Mouse (Mus musculus): ENCODE measurements around the gene Nuak2.
A peak's percentile ranks its signal among the peaks of the same experiment; 100 is the strongest.

Gene Nuak2

DNA sequence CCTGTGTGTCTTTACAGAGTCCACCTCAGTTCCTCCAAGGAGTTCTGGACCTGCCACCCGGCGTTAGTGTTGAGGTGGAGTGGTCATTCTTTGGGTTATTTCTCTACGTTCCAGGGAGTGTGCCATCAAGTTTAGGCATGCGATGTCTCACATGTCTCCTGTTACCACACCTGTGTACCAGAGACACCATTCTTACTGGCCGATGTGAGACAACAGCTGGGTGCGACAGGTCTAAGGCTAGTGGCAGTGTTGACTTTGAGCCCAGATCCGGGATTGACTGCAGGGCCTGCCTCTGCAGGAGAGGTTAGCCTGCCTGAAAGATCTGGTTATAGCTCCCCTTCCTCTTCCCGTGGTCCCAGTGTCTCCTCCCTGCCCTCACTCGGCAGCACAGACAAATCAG, 38.3 kb downstream of the Nuak2 start:
- no peak for DNase-seq (ENCODE audit: low read depth)

DNA sequence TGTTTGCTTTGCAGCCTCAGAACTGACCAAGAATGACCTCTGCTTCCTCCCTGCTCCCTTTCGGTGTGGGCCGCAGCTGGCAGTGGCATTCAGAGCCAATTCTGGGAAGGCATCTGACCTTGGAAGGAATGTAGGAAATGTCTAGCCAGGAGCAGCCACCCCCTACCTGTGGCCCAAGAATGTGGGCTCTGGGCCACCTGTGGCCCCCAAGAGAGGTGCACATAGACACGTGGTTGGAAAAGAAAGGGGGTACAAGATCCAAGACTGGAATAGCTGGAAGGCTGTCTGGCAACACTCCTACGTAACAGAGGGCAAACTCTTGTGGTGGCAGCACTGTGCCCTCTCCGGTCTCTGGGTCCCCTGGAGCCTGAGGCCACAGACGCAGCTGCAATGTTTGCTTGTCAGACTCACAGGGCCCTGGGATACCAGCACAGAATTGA, 39.3 kb downstream of the Nuak2 start:
- no peak for DNase-seq (ENCODE audit: low read depth)

DNA sequence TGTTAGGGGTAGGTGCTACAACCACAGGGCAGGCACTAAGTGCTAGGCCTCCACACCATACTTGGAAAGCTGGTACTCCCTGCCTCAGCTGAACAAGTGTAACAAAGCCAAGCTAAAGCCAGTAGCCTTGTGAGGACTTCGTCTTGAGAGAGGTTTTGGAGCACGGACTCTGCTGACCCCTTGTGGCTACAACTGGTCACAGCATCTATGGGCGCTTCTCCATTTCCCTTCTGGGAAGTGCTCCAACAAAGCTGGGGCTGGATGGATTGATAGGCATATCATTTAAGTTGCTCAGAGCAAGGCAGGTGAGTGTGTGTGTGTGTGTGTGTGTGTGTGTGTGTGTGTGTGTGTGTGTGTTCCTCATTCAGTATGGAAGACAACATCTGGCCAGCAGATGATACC, 39.9 kb downstream of the Nuak2 start:
- peak; percentile 76 for DNase-seq (ENCODE audit: low read depth)

DNA sequence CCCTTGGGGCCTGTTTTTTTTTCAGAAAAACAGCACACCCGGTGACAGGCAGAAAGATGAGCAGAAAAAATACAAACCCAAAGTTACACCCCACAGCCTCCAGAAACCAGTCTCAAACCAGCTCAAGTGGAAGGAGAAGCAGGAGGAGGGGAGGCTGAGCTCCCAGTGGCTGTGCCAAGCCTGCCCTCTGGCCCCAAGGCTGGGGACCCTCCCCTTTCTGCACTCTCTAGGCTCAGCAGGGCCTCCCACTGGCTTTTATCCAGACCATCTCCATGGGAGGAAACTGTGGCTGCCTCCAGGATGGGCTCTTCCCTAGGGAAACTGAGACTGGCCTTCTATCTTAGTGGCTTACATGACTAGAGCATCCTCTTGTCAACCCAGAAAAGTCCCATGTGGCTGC, 40.9 kb downstream of the Nuak2 start:
- no peak for DNase-seq (ENCODE audit: low read depth)

DNA sequence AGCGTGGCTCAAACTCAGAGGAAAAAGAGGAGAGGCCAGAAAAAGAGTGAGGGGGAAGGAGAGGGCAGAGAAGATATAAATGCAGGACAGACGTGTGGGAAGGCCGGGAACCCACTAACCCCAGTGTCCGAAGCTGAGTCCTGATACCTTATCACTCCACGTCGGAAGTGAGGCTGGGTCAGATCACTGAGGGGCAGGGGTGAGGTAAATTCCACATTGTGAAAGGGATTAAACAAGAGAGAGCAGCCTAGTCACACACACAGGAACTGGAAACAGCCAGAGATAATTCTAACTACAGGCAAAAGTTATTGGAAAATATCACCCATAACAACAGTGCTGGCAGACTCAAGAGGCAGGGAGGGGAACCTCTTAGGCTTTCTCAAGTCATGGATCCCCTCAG, 46.0 kb downstream of the Nuak2 start:
- DNase-seq (ENCODE audit: low read depth), result no peak

DNA sequence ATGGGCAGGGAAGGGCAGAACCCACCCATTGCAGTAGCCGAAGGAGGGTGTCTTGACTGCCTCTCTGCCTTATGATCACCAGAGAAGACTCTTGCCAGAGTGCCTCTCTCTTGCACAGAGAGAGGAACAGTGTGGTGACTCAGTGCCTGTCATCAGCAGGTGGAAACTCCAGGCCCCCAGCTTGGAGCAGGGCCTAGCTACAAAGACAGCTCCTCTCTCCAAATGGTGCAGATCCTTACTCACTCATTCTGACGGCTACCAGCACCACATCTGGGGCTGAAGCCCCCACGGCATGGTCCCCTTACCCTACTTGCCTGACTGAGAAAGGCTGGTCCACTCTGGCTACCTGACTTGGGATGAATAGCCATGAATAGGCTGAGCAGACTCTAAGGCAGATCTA, 48.5 kb downstream of the Nuak2 start:
- no peak for DNase-seq (ENCODE audit: low read depth)

DNA sequence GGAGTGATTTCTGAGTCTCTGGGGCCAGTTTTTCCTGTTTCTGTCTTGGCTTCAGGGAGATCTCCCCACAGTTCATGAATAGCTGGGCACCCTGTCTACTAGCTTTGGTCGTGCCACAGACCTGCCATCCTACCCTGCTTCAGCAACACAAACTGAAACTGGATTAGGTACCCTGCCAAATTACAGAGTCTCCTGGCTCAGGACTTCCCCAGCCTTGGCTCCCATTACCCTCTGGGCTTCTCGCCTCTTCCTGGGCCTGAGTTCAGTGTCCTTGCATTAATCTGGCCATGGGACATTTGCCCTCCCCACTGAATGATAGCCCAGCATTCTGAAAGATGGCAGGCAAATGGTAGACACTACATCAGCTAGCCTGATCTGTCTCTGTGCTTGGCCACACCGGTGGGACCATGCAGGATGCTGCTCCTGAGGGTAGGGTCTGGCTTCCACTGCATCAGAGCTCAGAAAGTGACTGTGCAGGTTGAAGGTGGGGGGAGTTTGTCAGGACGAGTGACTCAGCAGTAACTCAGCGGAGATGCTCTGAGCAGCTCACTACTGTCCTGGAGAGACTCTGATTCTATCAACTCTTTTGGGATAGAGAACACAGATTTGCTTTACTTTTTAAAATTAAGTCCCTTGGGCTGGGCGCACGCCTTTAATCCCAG, 49.1 kb downstream of the Nuak2 start:
- no peak for DNase-seq (ENCODE audit: low read depth)

DNA sequence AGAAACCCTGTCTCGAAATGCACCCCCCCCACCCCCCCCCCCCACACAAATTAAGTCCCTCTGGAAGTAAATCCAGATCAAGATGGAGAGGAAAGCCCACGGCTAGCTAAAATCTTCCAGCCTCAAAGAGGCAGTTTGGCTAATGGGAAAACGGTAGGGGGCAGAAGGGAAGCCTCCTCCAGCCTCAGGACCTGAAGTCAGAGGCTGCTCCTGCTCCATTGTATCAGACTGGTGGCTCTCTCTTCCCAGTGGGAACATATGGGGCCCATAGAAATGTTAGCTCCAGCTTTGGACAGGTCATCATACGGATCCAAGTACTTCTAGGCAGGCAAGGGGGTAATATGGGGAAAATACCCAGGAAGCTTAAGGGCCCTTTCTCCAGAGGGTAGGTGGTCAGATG, 49.7 kb downstream of the Nuak2 start:
- DNase-seq (ENCODE audit: low read depth), result no peak

DNA sequence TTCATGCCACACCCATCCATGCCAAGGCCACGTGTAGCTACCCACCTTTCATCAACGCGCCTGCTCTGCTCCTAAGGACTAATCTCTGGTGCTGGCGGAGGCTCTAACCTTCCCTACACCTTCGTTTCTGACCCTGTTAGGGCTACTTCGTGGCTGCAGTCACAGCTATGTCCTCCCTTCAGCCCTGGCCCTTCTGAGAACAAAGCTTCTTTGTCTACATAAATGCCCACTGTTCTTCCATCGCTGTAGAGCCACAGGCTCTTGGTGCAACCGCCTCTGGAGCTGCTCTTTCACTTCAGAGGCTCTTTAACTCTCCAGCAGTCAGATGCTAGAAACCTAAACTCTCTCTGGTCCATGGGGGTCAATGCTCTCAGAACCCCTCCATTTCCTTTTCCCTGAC, 50.3 kb downstream of the Nuak2 start:
- DNase-seq (ENCODE audit: low read depth), result no peak

DNA sequence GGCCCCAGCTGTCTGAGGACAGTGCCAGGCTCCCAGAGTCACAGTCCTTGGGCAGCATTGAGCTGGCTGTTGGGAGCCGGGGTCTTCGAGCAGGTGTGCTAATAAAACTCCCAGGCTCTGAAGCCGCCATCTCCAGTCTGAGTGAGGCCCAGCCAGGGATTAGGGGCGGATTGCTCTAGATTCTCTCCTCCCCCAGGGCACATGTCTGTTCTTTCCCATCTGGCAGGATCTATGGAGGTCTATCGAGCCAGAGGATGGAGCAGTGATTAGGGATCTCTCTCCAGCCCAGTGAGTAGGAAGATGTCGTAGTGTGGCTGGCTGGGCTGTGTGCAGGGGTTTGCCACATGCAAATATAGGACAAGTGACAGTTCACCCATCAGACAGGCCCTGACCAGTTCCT, 51.0 kb downstream of the Nuak2 start:
- no peak for DNase-seq (ENCODE audit: low read depth)

DNA sequence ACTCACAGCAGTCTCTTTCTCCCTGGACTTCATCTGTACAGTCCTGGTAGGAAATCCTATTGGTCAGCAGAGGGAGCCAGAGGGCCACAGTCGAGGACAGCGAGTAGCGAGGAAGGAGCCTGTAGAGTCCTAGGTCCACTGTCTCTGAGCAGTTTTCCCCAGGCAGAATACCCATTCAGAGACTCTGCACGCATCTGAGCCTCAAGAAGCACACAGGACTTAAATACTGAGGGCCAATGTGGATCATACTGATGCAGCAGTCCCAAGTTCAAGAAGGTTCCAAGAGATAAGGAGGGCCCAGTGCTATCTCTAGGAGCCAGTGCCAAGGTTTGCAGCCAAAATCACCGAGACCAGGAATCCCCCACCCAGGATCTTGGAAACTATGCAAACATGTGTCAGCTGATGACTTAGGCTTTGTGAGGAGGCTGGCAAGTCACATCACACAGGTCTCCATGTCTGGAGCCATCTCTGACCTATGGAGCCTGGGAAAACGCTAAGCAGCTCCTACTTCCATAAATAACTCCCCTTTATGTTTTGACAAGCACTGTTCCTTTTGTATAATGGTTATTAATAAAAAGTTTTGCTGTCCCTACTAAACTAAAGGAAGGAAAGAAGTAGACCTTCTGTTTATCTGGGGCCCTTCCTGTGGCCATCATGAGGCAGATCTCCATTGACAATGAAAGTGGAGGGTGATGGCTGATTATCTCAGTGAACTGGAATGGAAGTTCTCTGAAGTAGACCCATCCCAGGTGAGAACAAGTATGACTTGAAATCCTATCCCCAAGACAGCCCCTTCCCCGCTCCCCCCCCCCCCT, 52.0 kb downstream of the Nuak2 start:
- peak; percentile 91 for DNase-seq (ENCODE audit: low read depth)

DNA sequence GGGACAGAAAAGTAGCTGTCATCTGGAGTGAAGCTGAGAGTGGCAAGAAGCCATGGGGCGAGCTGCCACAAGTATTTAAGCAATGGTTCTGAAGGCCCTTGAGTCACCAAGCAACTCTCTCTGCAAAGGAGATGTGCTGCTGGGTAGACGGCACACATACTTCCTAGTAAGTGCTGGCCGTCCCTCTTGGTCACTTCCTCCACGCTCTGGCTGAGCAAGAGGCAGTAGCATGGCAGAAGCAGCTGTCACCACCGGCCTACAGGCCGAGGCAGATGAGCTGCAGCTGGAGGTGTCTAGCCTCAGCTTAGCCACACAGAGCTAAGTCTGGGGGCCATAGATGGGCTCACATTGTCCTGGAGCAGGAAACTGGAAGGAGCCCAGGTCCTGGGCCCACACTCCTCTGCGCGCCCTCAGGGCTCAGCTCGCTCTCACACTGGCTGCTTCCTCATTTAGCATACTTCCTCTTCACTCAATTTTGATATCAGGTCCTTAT, 54.8 kb downstream of the Nuak2 start:
- DNase-seq (ENCODE audit: low read depth), result no peak

DNA sequence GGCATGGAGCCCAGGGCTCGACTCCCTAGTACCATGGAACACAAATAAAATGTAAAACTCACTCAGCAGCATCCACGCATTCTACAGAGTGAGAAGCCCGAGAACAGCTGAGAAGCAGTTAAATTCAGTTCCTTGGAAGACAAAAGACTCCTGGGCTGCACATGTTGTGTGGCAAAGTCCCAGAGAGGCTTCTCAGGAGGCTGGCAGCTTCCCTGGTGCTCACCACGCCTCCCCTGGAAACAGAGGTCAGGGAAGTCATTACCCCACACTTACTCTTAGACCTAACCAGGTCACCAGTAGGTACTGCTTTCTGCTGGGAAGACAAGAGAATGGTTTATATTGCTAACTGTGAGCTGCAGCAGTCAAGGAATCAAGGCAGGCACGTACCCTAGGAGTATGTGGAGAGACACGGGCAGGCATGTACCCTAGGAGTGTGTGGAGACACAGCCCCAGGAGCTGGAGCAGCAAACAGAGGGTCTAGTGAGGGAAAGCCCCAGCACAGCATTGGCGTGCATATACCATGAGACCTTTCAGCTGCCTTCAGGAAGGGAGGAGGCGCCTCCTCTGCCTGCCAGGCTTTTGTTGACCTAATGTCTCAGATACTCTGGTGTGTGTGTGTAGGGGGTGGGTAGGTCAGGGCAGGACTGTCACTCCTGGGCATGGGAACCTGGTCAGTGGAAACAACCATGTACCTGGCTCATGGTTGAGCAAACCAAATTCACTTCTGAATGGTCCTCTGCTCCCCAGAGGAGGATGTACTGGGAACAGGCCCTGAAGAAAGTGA, 55.6 kb downstream of the Nuak2 start:
- no peak for DNase-seq (ENCODE audit: low read depth)

DNA sequence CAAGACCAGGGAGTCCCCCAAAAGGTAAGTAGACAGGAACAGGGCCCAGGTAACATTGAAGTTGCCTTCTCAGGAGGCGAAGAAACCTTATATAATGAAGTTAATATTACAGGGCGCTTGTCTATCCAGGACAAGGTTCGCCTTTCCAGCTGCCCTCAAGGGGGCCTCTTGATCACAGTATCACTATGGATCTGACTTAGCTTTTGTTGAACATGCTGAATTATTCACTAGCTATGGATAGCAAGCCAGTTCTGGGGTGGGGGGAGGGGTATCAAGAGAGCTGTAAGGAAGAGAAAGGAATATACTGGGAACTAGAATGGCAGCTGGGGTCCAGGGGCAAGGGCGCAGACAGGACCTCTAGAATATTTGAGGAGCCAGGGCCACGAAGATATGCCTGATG, 56.4 kb downstream of the Nuak2 start:
- no peak for DNase-seq (ENCODE audit: low read depth)

DNA sequence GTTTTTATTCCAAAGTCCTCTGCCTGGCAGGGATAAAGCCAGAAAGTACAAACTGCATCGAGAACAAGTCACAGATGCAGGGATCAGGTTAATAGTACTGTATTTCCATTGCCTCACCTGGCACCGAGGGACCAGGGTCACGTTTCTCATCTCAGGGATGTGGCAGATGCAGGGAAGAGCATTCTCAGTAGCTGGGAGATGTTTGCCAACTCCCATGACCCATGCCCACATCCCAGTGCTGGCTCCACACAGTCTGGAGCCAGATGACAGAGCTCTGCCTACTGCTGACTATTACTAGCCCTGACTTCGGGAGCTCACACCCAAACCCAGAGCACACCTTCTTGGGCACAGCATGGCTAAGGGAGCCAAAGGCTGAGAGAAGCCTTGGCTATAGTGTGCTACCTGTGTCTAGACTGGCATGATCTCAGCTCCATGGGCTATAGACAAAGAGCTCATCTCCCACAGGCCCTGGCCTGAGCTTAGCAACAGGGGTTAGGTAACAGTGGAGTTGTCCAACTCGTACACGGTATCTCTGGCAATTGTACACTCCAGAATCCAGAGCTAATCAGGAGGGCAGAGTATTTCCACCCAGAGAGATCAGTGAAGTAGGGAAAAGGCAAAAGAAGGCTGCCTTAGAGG, 57.1 kb downstream of the Nuak2 start:
- no peak for DNase-seq (ENCODE audit: low read depth)

DNA sequence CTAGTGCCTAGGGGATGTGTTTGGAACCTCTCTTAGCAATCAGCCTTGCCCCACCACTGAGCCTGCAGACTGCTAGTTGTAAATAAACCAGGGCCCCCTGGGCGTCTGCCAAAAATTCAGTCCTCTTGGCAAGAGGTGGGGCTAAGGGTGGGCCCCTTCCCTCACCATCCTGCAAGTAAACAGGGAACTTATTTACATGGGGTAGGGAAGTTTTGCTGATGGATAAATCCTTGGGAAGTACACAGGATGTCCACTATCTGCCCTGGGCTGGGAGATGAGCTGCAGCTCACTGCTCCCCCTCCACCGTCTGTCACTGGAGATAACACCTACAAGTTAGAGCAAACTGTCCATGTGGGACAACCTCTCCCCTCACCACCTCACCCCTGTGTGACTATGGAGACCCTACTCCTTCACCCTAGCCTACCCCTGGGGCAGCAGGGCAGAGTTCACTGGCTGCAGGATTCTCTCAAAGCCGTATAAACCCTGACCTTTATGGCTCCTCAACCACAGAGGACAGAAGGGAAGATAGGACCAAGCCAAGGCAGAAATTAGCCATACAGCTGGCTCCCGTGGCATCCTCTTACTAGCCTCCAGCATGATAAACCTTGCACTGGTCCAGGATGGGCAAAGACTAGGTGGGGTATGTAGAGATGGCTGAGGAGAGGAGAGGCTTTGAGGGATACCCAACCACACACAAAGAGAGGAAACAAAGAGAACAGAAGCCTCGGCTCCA, 58.4 kb downstream of the Nuak2 start:
- DNase-seq (ENCODE audit: low read depth), result no peak

DNA sequence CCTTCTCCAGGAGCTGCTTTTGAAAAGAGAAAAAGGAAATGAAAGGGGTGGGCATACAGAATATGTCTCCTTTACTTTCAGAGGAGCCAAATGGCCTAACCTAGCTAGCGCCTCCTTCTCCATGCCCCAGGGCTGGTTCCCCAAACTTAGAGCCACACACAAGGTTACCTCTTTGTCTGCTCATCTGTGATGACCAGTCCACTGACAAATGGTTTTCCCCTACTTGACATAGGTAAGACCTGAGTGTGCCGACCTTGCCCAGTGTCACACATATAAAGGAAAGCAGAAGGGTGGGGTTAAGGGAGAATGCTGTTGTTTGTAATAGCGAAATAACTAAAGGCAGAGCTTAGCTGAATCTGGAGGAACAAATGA, 58.9 kb downstream of the Nuak2 start:
- no peak for DNase-seq (ENCODE audit: low read depth)

DNA sequence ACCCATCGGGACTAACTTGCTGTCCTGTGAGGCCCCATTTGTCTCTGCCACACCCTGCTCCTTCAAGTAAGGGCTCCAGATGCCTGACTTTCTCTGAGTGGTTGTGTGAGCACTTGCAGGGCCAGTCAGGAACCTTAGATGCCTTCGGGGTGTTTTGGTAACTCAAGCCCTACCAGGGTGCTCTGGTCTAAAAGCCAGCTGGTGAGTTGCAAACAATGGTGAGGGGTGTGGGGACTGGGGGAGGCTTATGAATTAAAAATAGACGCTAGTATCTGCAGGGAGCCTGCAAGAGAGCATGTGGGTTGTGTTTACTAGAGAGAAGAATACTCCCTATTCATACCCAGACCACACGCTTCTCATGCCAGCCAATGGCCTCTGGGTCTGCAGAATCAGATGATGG, 59.3 kb downstream of the Nuak2 start:
- no peak for DNase-seq (ENCODE audit: low read depth)

DNA sequence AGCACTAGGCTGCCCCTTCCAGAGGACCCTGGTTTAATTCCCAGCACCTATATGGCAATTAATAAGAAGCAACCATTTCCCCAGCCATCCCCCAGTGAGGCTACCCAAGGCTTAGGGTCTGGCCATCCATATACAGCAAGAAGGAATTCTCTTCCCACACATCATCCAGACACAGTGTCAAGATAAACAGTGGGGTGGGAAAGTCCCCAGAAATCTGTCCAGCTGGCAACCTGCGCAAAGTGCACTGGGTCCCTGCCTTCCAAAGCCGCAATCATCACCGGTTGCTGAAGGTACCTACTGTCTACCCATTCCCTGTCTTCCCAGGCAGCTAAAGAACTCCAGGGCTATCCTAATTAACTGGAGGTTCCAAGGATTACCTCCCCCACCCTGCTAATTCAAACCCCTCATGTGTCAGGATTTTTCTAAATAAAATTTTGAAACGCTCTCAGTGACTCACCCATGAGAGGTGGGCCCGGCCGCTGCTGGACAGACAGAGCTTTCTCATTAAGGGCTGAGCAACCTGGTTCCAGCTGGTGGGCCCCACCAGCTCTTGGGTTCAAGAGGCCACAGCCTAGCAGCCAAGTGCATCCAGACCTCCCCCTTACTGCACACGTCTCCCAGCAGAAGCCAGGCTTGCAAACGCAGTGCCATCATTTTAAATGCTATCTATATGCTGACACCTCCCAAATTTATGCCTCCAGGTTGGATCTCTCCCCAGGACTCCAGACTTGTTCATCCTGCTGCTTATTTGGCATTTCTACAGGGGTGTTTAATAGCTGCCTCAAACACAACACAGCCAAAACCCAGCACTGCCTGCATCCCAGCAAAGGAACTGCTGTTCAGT, 60.5 kb downstream of the Nuak2 start:
- no peak for DNase-seq (ENCODE audit: low read depth)

DNA sequence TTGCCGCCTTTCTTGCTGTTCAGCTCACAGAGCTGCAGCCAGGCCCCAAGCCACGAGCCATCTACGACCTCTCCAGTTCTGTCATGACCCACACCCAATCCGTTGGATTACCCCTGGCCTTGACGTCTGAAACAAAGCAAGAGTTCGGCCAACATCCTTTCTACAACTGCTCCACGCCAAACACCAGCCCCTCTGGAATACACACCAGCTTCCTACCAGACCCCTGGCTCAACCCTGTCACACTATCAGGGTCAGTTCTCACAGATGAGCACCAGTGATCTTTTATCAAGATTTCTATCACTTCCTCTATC, 61.1 kb downstream of the Nuak2 start:
- no peak for DNase-seq (ENCODE audit: low read depth)

DNA sequence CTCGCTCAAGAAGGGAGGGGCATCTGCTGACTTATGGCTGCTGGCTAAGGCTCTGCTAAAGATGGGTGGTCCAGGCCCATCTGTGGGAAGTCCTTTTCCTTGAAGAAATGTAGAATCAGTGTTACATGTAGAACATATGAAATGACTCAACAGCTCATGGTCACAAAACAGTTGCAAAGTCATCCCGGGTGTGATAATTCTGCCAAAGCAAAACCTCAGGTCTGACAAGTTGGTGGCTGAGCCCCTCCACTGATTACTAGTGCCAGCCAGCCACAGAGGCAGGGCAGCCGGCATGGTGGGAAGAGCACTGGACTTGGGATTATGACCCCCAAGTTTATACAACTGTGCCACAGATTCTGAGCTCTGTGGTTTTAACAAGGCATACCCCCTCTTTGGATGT, 61.9 kb downstream of the Nuak2 start:
- DNase-seq (ENCODE audit: low read depth), result no peak
